Mouse (Mus musculus): ENCODE measurements at regions not wholly inside any gene's neighbourhood (a gene's known extent, or its start where the extent isn't known, plus 50 kb on each side); places are given as distances from the start of the nearest gene placed in this dataset.

- in situ Hi-C loops (cut with MboI, MseI): no loop called here
Measured at GRCm38 (mm10) chr2:105454353-105454752, 55.2 kb upstream of the Rcn1 start.

GRCm38 (mm10) chr2:105454836-105455235 is 55.7 kb upstream of the Rcn1 start:
- in situ Hi-C loops (cut with MboI, MseI): no loop called here

GRCm38 (mm10) chr2:105458643-105459042 is 59.5 kb upstream of the Rcn1 start:
- in situ Hi-C loops (cut with MboI, MseI): no loop called here

GRCm38 (mm10) chr2:105459512-105459911 is 60.4 kb upstream of the Rcn1 start:
- in situ Hi-C loops (cut with MboI, MseI): no loop called here

- in situ Hi-C loops (cut with MboI, MseI): loop anchor here in 1 of 2 experiments (10.0 kb wide), 1 partner anchor 629 kb away; no protein-coding TSS in a partner anchor
Measured at GRCm38 (mm10) chr2:105465630-105466029, 66.5 kb upstream of the Rcn1 start.

- in situ Hi-C loops (cut with MboI, MseI): loop anchor here in 1 of 2 experiments (10.0 kb wide), 1 partner anchor 626 kb away; no protein-coding TSS in a partner anchor
Measured at GRCm38 (mm10) chr2:105468930-105469329, 69.8 kb upstream of the Rcn1 start.

GRCm38 (mm10) chr2:105476028-105476677 is 77.0 kb upstream of the Rcn1 start:
- in situ Hi-C loops (cut with MboI, MseI): no loop called here

GRCm38 (mm10) chr2:105481990-105482592 is 83.0 kb upstream of the Rcn1 start:
- in situ Hi-C loops (cut with MboI, MseI): no loop called here

GRCm38 (mm10) chr2:105484496-105484895 is 85.4 kb upstream of the Rcn1 start:
- in situ Hi-C loops (cut with MboI, MseI): no loop called here

- in situ Hi-C loops (cut with MboI, MseI): no loop called here
Measured at GRCm38 (mm10) chr2:105485286-105485685, 86.2 kb upstream of the Rcn1 start.

- in situ Hi-C loops (cut with MboI, MseI): no loop called here
Measured at GRCm38 (mm10) chr2:105495796-105496195, 96.7 kb upstream of the Rcn1 start.

GRCm38 (mm10) chr2:105504197-105504596 is 105.1 kb upstream of the Rcn1 start:
- in situ Hi-C loops (cut with MboI, MseI): no loop called here

GRCm38 (mm10) chr2:105505554-105505953 is 106.4 kb upstream of the Rcn1 start:
- in situ Hi-C loops (cut with MboI, MseI): no loop called here

- in situ Hi-C loops (cut with MboI, MseI): no loop called here
Measured at GRCm38 (mm10) chr2:105507160-105507559, 108.0 kb upstream of the Rcn1 start.

GRCm38 (mm10) chr2:105510816-105511215 is 111.7 kb upstream of the Rcn1 start:
- in situ Hi-C loops (cut with MboI, MseI): no loop called here

GRCm38 (mm10) chr2:105511690-105512089 is 112.6 kb upstream of the Rcn1 start:
- in situ Hi-C loops (cut with MboI, MseI): no loop called here

- in situ Hi-C loops (cut with MboI, MseI): no loop called here
Measured at GRCm38 (mm10) chr2:105514226-105514625, 115.1 kb upstream of the Rcn1 start.

GRCm38 (mm10) chr2:105514881-105515280 is 115.8 kb upstream of the Rcn1 start:
- in situ Hi-C loops (cut with MboI, MseI): no loop called here

GRCm38 (mm10) chr2:105515326-105515725 is 116.2 kb upstream of the Rcn1 start:
- in situ Hi-C loops (cut with MboI, MseI): no loop called here

GRCm38 (mm10) chr2:105516267-105517133 is 117.4 kb upstream of the Rcn1 start:
- in situ Hi-C loops (cut with MboI, MseI): no loop called here

GRCm38 (mm10) chr2:105521841-105522240 is 122.7 kb upstream of the Rcn1 start:
- in situ Hi-C loops (cut with MboI, MseI): loop anchor here (5.0 to 10.0 kb wide), 2 partner anchors 560 to 573 kb away; no protein-coding TSS in a partner anchor

- in situ Hi-C loops (cut with MboI, MseI): loop anchor here (5.0 to 10.0 kb wide), 2 partner anchors 559 to 571 kb away; no protein-coding TSS in a partner anchor
Measured at GRCm38 (mm10) chr2:105523297-105523802, 124.2 kb upstream of the Rcn1 start.
